Comparison of ENCODE assay signal across 9 mouse cellular contexts in the genomic region with DNA sequence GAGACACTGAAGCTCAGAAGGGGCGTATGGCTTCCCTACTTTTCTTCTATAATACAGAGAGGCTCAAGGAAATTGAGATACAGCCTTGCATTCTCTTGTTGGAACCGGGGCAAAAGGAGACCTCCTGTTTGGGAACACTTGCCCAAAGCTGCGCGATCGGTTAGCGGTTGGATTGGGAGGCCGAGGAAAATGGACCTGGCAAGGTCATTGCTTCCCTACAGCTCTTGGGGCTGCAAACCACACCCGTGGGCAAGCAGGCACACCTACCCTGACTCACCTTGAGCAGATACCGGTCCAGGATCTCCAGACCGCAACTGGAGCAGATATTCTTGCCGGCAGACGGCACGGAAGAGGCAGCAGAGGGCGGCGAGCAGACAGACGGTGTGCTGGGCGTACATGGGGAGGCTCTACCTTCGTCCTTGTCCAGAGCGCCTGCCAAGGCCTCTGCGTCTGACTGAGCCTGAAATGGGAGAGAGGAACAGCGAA. TPM values are rescaled to one million over a fixed set of nuclear protein-coding genes. Genes with fewer than 3 reads are reported as not detected.
DNase-seq lines count a peak whose midpoint lies in the region; ATAC-seq lines count a peak whose summit lies in the region.
"Had no signal": no experiment of that assay in that cellular context is flagged by ENCODE, and none has a peak within 500 bp of the region (broad histone marks: within the 10 kb centered on the region; RNA-seq: fewer than 3 reads in every experiment).

No protein-coding gene starts in this region.

- no peak overlapping the region for H3K9ac ChIP-seq in kidney, embryonic 15.5 days
- peak overlapping the region; percentile 86 for H3K9ac ChIP-seq in embryonic facial prominence, embryonic 13.5 days
- H3K9ac ChIP-seq in hindbrain, embryonic 14.5 days, result no peak overlapping the region
- H3K9ac ChIP-seq in midbrain, embryonic 16.5 days (ENCODE audit: low read depth, low read length), result no peak overlapping the region

- H3K4me3 ChIP-seq in kidney, embryonic 15.5 days (replicated peaks), result peak overlapping the region; percentile 53
- peak overlapping the region; percentile 61 for H3K4me3 ChIP-seq in embryonic facial prominence, embryonic 13.5 days
- peak overlapping the region; percentile 30; the same call in 1 of the 2 replicates for H3K4me3 ChIP-seq in hindbrain, embryonic 14.5 days (replicated peaks; ENCODE audit: low read length)
- peak overlapping the region; percentile 20; the same call in 1 of the 2 replicates for H3K4me3 ChIP-seq in midbrain, embryonic 16.5 days (ENCODE audit: low read depth, low read length)

- peaks cover 45% of the 10 kb centered on the region for H3K4me1 ChIP-seq in kidney, embryonic 15.5 days
- peaks cover 51% of the 10 kb centered on the region for H3K4me1 ChIP-seq in embryonic facial prominence, embryonic 13.5 days
- peaks cover 34% of the 10 kb centered on the region for H3K4me1 ChIP-seq in hindbrain, embryonic 14.5 days (replicated peaks; ENCODE audit: control insufficient read depth, insufficient read depth, low read length)
- H3K4me1 ChIP-seq in midbrain, embryonic 16.5 days (ENCODE audit: control insufficient read depth, insufficient read depth, low read length), result peaks cover 31% of the 10 kb centered on the region

- no peaks in the 10 kb centered on the region for H3K36me3 ChIP-seq in kidney, embryonic 15.5 days
- no peaks in the 10 kb centered on the region for H3K36me3 ChIP-seq in embryonic facial prominence, embryonic 13.5 days
- H3K36me3 ChIP-seq in hindbrain, embryonic 14.5 days (replicated peaks; ENCODE audit: control insufficient read depth, insufficient read depth), result no peaks in the 10 kb centered on the region
- H3K36me3 ChIP-seq in midbrain, embryonic 16.5 days (ENCODE audit: control insufficient read depth, insufficient read depth, low read length), result no peaks in the 10 kb centered on the region

- DNase-seq in kidney, adult 8-10 months, result no peak
- no peak for DNase-seq in hindbrain, embryonic 14.5 days (ENCODE audit: low spot score)
- no peak for DNase-seq in urinary bladder, postnatal 25 days (ENCODE audit: low spot score)
- DNase-seq: lung, adult 18-20 months had no signal

- 3% methylated on average over 21 of the region's 21 CpGs for WGBS in kidney, embryonic 15.5 days
- WGBS in embryonic facial prominence, embryonic 13.5 days, result 2% methylated on average over 21 of the region's 21 CpGs
- 3% methylated on average over 21 of the region's 21 CpGs for WGBS in hindbrain, embryonic 14.5 days
- WGBS in midbrain, embryonic 16.5 days, result 2% methylated on average over 21 of the region's 21 CpGs

- no peak for ATAC-seq in kidney, embryonic 15.5 days (replicated peaks; ENCODE audit: low FRiP score)
- no peak for ATAC-seq in embryonic facial prominence, embryonic 13.5 days (ENCODE audit: insufficient number of reproducible peaks, insufficient read depth, low FRiP score, low TSS enrichment, low read depth)
- ATAC-seq in hindbrain, embryonic 14.5 days (ENCODE audit: low FRiP score), result no peak
- ATAC-seq in midbrain, embryonic 16.5 days, result no peak
- no peak for ATAC-seq in erythroid progenitor cell, adult 5-6 weeks (replicated peaks; ENCODE audit: low FRiP score, poor library complexity, severe bottlenecking)
- ATAC-seq in inflammation-experienced regulatory T-cells, adult 6 months, result no peak

- peaks cover 100% of the 10 kb centered on the region for H3K27me3 ChIP-seq in kidney, embryonic 15.5 days
- peaks cover 100% of the 10 kb centered on the region for H3K27me3 ChIP-seq in embryonic facial prominence, embryonic 13.5 days
- H3K27me3 ChIP-seq in hindbrain, embryonic 14.5 days (ENCODE audit: control insufficient read depth, insufficient read depth, low read length), result peaks cover 99% of the 10 kb centered on the region
- peaks cover 73% of the 10 kb centered on the region for H3K27me3 ChIP-seq in midbrain, embryonic 16.5 days (ENCODE audit: control insufficient read depth, insufficient read depth, low read depth, low read length)

- H3K27ac ChIP-seq in kidney, embryonic 15.5 days, result no peak overlapping the region
- peak overlapping the region; percentile 87 for H3K27ac ChIP-seq in embryonic facial prominence, embryonic 13.5 days
- no peak overlapping the region for H3K27ac ChIP-seq in hindbrain, embryonic 14.5 days
- no peak overlapping the region for H3K27ac ChIP-seq in midbrain, embryonic 16.5 days (ENCODE audit: low read length)

- H3K4me2 ChIP-seq in kidney, embryonic 15.5 days, result peak overlapping the region; percentile 90
- H3K4me2 ChIP-seq in embryonic facial prominence, embryonic 13.5 days, result peak overlapping the region; percentile 83
- peak overlapping the region; percentile 53; the same call in 1 of the 2 replicates for H3K4me2 ChIP-seq in hindbrain, embryonic 14.5 days (replicated peaks)
- peak overlapping the region; percentile 2; the same call in 1 of the 2 replicates for H3K4me2 ChIP-seq in midbrain, embryonic 16.5 days (ENCODE audit: low read length)

- no peaks in the 10 kb centered on the region for H3K9me3 ChIP-seq in kidney, embryonic 15.5 days (replicated peaks)
- no peaks in the 10 kb centered on the region for H3K9me3 ChIP-seq in embryonic facial prominence, embryonic 13.5 days
- no peaks in the 10 kb centered on the region for H3K9me3 ChIP-seq in hindbrain, embryonic 14.5 days (ENCODE audit: control insufficient read depth, low read length)
- H3K9me3 ChIP-seq in midbrain, embryonic 16.5 days (replicated peaks; ENCODE audit: control insufficient read depth, low read length, poor library complexity, severe bottlenecking), result no peaks in the 10 kb centered on the region

RNA-seq across cellular contexts. Expression of a gene that starts 2.1 kb away (rescaled TPM):
- 2.4 and 2.6 TPM in 2 replicates for polyA plus RNA-seq in kidney, embryonic 15.5 days (2015; fragmentation: Nextera tagmentation; extraction: Ambion mirVana)
- polyA plus RNA-seq in embryonic facial prominence, embryonic 13.5 days (2015; fragmentation: Nextera tagmentation; extraction: Ambion mirVana), result 13.7 and 13.8 TPM in 2 replicates
- polyA plus RNA-seq in hindbrain, embryonic 14.5 days (2014; fragmentation: Nextera tagmentation; extraction: Ambion mirVana), result 0.90 and 1.2 TPM in 2 replicates
- 4.1 and 5.8 TPM in 2 replicates for polyA plus RNA-seq in midbrain, embryonic 16.5 days (2015; fragmentation: Nextera tagmentation; extraction: Ambion mirVana)
- not detected in 2 replicates for total RNA-seq in erythroid progenitor cell, adult 5-6 weeks (2015; ENCODE audit: low replicate concordance)
- total RNA-seq in erythroid progenitor cell, adult 5-6 weeks (2017; ENCODE audit: low replicate concordance), result not detected in 2 replicates
- not detected for polyA plus RNA-seq in inflammation-experienced regulatory T-cells, adult 6 months (2017; shearing (Covaris generic))

RNA-seq across cellular contexts. Expression of a gene that starts 33.1 kb away (rescaled TPM):
- polyA plus RNA-seq in kidney, embryonic 15.5 days (2015; fragmentation: Nextera tagmentation; extraction: Ambion mirVana), result 26.7 and 28.6 TPM in 2 replicates
- 27.6 and 34.7 TPM in 2 replicates for polyA plus RNA-seq in embryonic facial prominence, embryonic 13.5 days (2015; fragmentation: Nextera tagmentation; extraction: Ambion mirVana)
- polyA plus RNA-seq in hindbrain, embryonic 14.5 days (2014; fragmentation: Nextera tagmentation; extraction: Ambion mirVana), result 30.8 and 33.3 TPM in 2 replicates
- 24.7 and 27.3 TPM in 2 replicates for polyA plus RNA-seq in midbrain, embryonic 16.5 days (2015; fragmentation: Nextera tagmentation; extraction: Ambion mirVana)
- 0.42 TPM in 1 of 2 replicates, not detected in the other for total RNA-seq in erythroid progenitor cell, adult 5-6 weeks (2015; ENCODE audit: low replicate concordance)
- 3.4 and 16.2 TPM in 2 replicates for total RNA-seq in erythroid progenitor cell, adult 5-6 weeks (2017; ENCODE audit: low replicate concordance)
- 10 to 100 TPM; 12.7 to 19.7 (median 15.2) TPM for polyA plus RNA-seq in inflammation-experienced regulatory T-cells, adult 6 months (2017; shearing (Covaris generic))

RNA-seq across cellular contexts. Expression of a gene that starts 33.5 kb away (rescaled TPM):
- polyA plus RNA-seq in kidney, embryonic 15.5 days (2015; fragmentation: Nextera tagmentation; extraction: Ambion mirVana), result 69.3 and 71.1 TPM in 2 replicates
- 82.8 and 85.6 TPM in 2 replicates for polyA plus RNA-seq in embryonic facial prominence, embryonic 13.5 days (2015; fragmentation: Nextera tagmentation; extraction: Ambion mirVana)
- 130 and 137 TPM in 2 replicates for polyA plus RNA-seq in hindbrain, embryonic 14.5 days (2014; fragmentation: Nextera tagmentation; extraction: Ambion mirVana)
- 131 and 142 TPM in 2 replicates for polyA plus RNA-seq in midbrain, embryonic 16.5 days (2015; fragmentation: Nextera tagmentation; extraction: Ambion mirVana)
- 25.6 and 29.2 TPM in 2 replicates for total RNA-seq in erythroid progenitor cell, adult 5-6 weeks (2015; ENCODE audit: low replicate concordance)
- 11.5 and 15.9 TPM in 2 replicates for total RNA-seq in erythroid progenitor cell, adult 5-6 weeks (2017; ENCODE audit: low replicate concordance)
- 10 to 100 TPM; 45.5 to 59.4 (median 55.0) TPM for polyA plus RNA-seq in inflammation-experienced regulatory T-cells, adult 6 months (2017; shearing (Covaris generic))

RNA-seq across cellular contexts. Expression of a gene that starts 53.9 kb away (rescaled TPM):
- polyA plus RNA-seq in kidney, embryonic 15.5 days (2015; fragmentation: Nextera tagmentation; extraction: Ambion mirVana), result 0.40 and 0.91 TPM in 2 replicates
- 0.78 TPM in 1 of 2 replicates, not detected in the other for polyA plus RNA-seq in embryonic facial prominence, embryonic 13.5 days (2015; fragmentation: Nextera tagmentation; extraction: Ambion mirVana)
- 3.1 and 4.2 TPM in 2 replicates for polyA plus RNA-seq in hindbrain, embryonic 14.5 days (2014; fragmentation: Nextera tagmentation; extraction: Ambion mirVana)
- polyA plus RNA-seq in midbrain, embryonic 16.5 days (2015; fragmentation: Nextera tagmentation; extraction: Ambion mirVana), result 2.9 and 3.5 TPM in 2 replicates
- total RNA-seq in erythroid progenitor cell, adult 5-6 weeks (2015; ENCODE audit: low replicate concordance), result not detected in 2 replicates
- not detected in 2 replicates for total RNA-seq in erythroid progenitor cell, adult 5-6 weeks (2017; ENCODE audit: low replicate concordance)
- not detected for polyA plus RNA-seq in inflammation-experienced regulatory T-cells, adult 6 months (2017; shearing (Covaris generic))

RNA-seq across cellular contexts. Expression of a gene that starts 53.9 kb away (rescaled TPM):
- 252 and 254 TPM in 2 replicates for polyA plus RNA-seq in kidney, embryonic 15.5 days (2015; fragmentation: Nextera tagmentation; extraction: Ambion mirVana)
- polyA plus RNA-seq in embryonic facial prominence, embryonic 13.5 days (2015; fragmentation: Nextera tagmentation; extraction: Ambion mirVana), result 207 and 220 TPM in 2 replicates
- polyA plus RNA-seq in hindbrain, embryonic 14.5 days (2014; fragmentation: Nextera tagmentation; extraction: Ambion mirVana), result 324 and 335 TPM in 2 replicates
- polyA plus RNA-seq in midbrain, embryonic 16.5 days (2015; fragmentation: Nextera tagmentation; extraction: Ambion mirVana), result 293 and 307 TPM in 2 replicates
- total RNA-seq in erythroid progenitor cell, adult 5-6 weeks (2015; ENCODE audit: low replicate concordance), result 10.1 and 21.6 TPM in 2 replicates
- 16.4 and 26.1 TPM in 2 replicates for total RNA-seq in erythroid progenitor cell, adult 5-6 weeks (2017; ENCODE audit: low replicate concordance)
- polyA plus RNA-seq in inflammation-experienced regulatory T-cells, adult 6 months (2017; shearing (Covaris generic)), result 100 to 1,000 TPM; 164 to 233 (median 170) TPM

Comparison
In these comparisons a context has a peak if more than half of its experiments do, and no peak if none do; other contexts are left out.
1. H3K4me2 ChIP-seq: peak in every context shown above with its lines; median percentile 90 in kidney, embryonic 15.5 days; 83 in embryonic facial prominence, embryonic 13.5 days; 53 in hindbrain, embryonic 14.5 days; 2 in midbrain, embryonic 16.5 days.